Mouse (Mus musculus): ENCODE results near the gene Zpbp2. TPM values are rescaled to one million over a fixed set of nuclear protein-coding genes. Genes with fewer than 3 reads are reported as not detected.

Gene Zpbp2
- 6.1 TPM for polyA plus RNA-seq (2015; fragmentation: Illumina TruSeq; extraction: RNeasy Lipid Tissue Mini Kit (QIAGEN cat#74804); ENCODE audit: insufficient read depth, low replicate concordance)

GRCm38 (mm10) chr11:98550975-98551828 lies at the start of gene Zpbp2:
Gene Zpbp2, plus strand, starts transcription at chr11:98551097.

GRCm38 (mm10) chr11:98545711-98546231 lies 5.1 kb upstream of the Zpbp2 start, which contains the start of gene Ikzf3:
Gene Ikzf3, minus strand, starts transcription at chr11:98546031.

GRCm38 (mm10) chr11:98586892-98587563 lies 36.1 kb downstream of the Zpbp2 start, which contains the start of gene Ormdl3:
Gene Ormdl3, minus strand, starts transcription at chr11:98587368.

GRCm38 (mm10) chr11:98597991-98598390 lies 47.1 kb downstream of the Zpbp2 start, which contains the start of gene Lrrc3c:
Gene Lrrc3c, plus strand, starts transcription at chr11:98598291.

Other genes starting within 250 kb of the Zpbp2 start
- not detected for gene Neurod2, start 221.4 kb upstream of the Zpbp2 start, polyA plus RNA-seq (2015; fragmentation: Illumina TruSeq; extraction: RNeasy Lipid Tissue Mini Kit (QIAGEN cat#74804); ENCODE audit: insufficient read depth, low replicate concordance)
- gene Ppp1r1b, start 202.7 kb upstream of the Zpbp2 start, polyA plus RNA-seq (2015; fragmentation: Illumina TruSeq; extraction: RNeasy Lipid Tissue Mini Kit (QIAGEN cat#74804); ENCODE audit: insufficient read depth, low replicate concordance) = not detected
- 23.7 TPM for gene Stard3, start 192.7 kb upstream of the Zpbp2 start, polyA plus RNA-seq (2015; fragmentation: Illumina TruSeq; extraction: RNeasy Lipid Tissue Mini Kit (QIAGEN cat#74804); ENCODE audit: insufficient read depth, low replicate concordance)
- not detected for gene Tcap, start 167.3 kb upstream of the Zpbp2 start, polyA plus RNA-seq (2015; fragmentation: Illumina TruSeq; extraction: RNeasy Lipid Tissue Mini Kit (QIAGEN cat#74804); ENCODE audit: insufficient read depth, low replicate concordance)
- gene Pnmt, start 164.6 kb upstream of the Zpbp2 start, polyA plus RNA-seq (2015; fragmentation: Illumina TruSeq; extraction: RNeasy Lipid Tissue Mini Kit (QIAGEN cat#74804); ENCODE audit: insufficient read depth, low replicate concordance) = not detected
- gene Pgap3, start 150.6 kb upstream of the Zpbp2 start, polyA plus RNA-seq (2015; fragmentation: Illumina TruSeq; extraction: RNeasy Lipid Tissue Mini Kit (QIAGEN cat#74804); ENCODE audit: insufficient read depth, low replicate concordance) = 3.6 TPM
- 1.2 TPM for gene Erbb2, start 138.6 kb upstream of the Zpbp2 start, polyA plus RNA-seq (2015; fragmentation: Illumina TruSeq; extraction: RNeasy Lipid Tissue Mini Kit (QIAGEN cat#74804); ENCODE audit: insufficient read depth, low replicate concordance)
- gene Mien1, start 112.1 kb upstream of the Zpbp2 start, polyA plus RNA-seq (2015; fragmentation: Illumina TruSeq; extraction: RNeasy Lipid Tissue Mini Kit (QIAGEN cat#74804); ENCODE audit: insufficient read depth, low replicate concordance) = 99.5 TPM
- gene Grb7, start 104.7 kb upstream of the Zpbp2 start, polyA plus RNA-seq (2015; fragmentation: Illumina TruSeq; extraction: RNeasy Lipid Tissue Mini Kit (QIAGEN cat#74804); ENCODE audit: insufficient read depth, low replicate concordance) = 0.41 TPM
- 218 TPM for gene Ikzf3, start 5.1 kb upstream of the Zpbp2 start, polyA plus RNA-seq (2015; fragmentation: Illumina TruSeq; extraction: RNeasy Lipid Tissue Mini Kit (QIAGEN cat#74804); ENCODE audit: insufficient read depth, low replicate concordance)
- 16.2 TPM for gene Ormdl3, start 36.3 kb downstream of the Zpbp2 start, polyA plus RNA-seq (2015; fragmentation: Illumina TruSeq; extraction: RNeasy Lipid Tissue Mini Kit (QIAGEN cat#74804); ENCODE audit: insufficient read depth, low replicate concordance)
- gene Lrrc3c, start 47.2 kb downstream of the Zpbp2 start, polyA plus RNA-seq (2015; fragmentation: Illumina TruSeq; extraction: RNeasy Lipid Tissue Mini Kit (QIAGEN cat#74804); ENCODE audit: insufficient read depth, low replicate concordance) = not detected
- gene Gm12355, start 74.6 kb downstream of the Zpbp2 start, polyA plus RNA-seq (2015; fragmentation: Illumina TruSeq; extraction: RNeasy Lipid Tissue Mini Kit (QIAGEN cat#74804); ENCODE audit: insufficient read depth, low replicate concordance) = 0.23 TPM
- gene Gsdma3, start 75.3 kb downstream of the Zpbp2 start, polyA plus RNA-seq (2015; fragmentation: Illumina TruSeq; extraction: RNeasy Lipid Tissue Mini Kit (QIAGEN cat#74804); ENCODE audit: insufficient read depth, low replicate concordance) = not detected
- gene Gsdma2, start 95.7 kb downstream of the Zpbp2 start, polyA plus RNA-seq (2015; fragmentation: Illumina TruSeq; extraction: RNeasy Lipid Tissue Mini Kit (QIAGEN cat#74804); ENCODE audit: insufficient read depth, low replicate concordance) = not detected
- gene Gsdma, start 113.3 kb downstream of the Zpbp2 start, polyA plus RNA-seq (2015; fragmentation: Illumina TruSeq; extraction: RNeasy Lipid Tissue Mini Kit (QIAGEN cat#74804); ENCODE audit: insufficient read depth, low replicate concordance) = not detected
- gene Psmd3, start 131.5 kb downstream of the Zpbp2 start, polyA plus RNA-seq (2015; fragmentation: Illumina TruSeq; extraction: RNeasy Lipid Tissue Mini Kit (QIAGEN cat#74804); ENCODE audit: insufficient read depth, low replicate concordance) = 32.9 TPM
- not detected for gene Csf3, start 150.2 kb downstream of the Zpbp2 start, polyA plus RNA-seq (2015; fragmentation: Illumina TruSeq; extraction: RNeasy Lipid Tissue Mini Kit (QIAGEN cat#74804); ENCODE audit: insufficient read depth, low replicate concordance)
- gene Med24, start 178.3 kb downstream of the Zpbp2 start, polyA plus RNA-seq (2015; fragmentation: Illumina TruSeq; extraction: RNeasy Lipid Tissue Mini Kit (QIAGEN cat#74804); ENCODE audit: insufficient read depth, low replicate concordance) = 31.3 TPM
- gene Thra, start 189.5 kb downstream of the Zpbp2 start, polyA plus RNA-seq (2015; fragmentation: Illumina TruSeq; extraction: RNeasy Lipid Tissue Mini Kit (QIAGEN cat#74804); ENCODE audit: insufficient read depth, low replicate concordance) = 9.6 TPM
- 1.0 TPM for gene Nr1d1, start 224.2 kb downstream of the Zpbp2 start, polyA plus RNA-seq (2015; fragmentation: Illumina TruSeq; extraction: RNeasy Lipid Tissue Mini Kit (QIAGEN cat#74804); ENCODE audit: insufficient read depth, low replicate concordance)
- 134 TPM for gene Msl1, start 244.4 kb downstream of the Zpbp2 start, polyA plus RNA-seq (2015; fragmentation: Illumina TruSeq; extraction: RNeasy Lipid Tissue Mini Kit (QIAGEN cat#74804); ENCODE audit: insufficient read depth, low replicate concordance)